Mouse (Mus musculus) embryonic facial prominence, embryonic 15.5 days (tissue): ENCODE measurements around the gene Synrg. TPM values are rescaled to one million over a fixed set of nuclear protein-coding genes. Genes with fewer than 3 reads are reported as not detected.

Experiments used
- ATAC-seq: fragments of 200-750 bp; cut with Nextera tagmentation; 2 replicates; pipeline ENCODE4 v1.8.0; 2017; ENCODE audit warnings: low read depth, moderate TSS enrichment; ENCODE audit not compliant: insufficient number of reproducible peaks, low FRiP score, low TSS enrichment
- H3K27ac ChIP-seq: fragments of 300-500 bp; sonication (generic); replicated peaks from 2 replicates; pipeline ENCODE4 v1.5.1; 2015; ENCODE audit warnings: mild to moderate bottlenecking, inconsistent platforms
- H3K27me3 ChIP-seq: fragments of 300-500 bp; sonication (generic); 2 replicates; pipeline ENCODE4 v1.6.1; 2015; ENCODE audit warnings: inconsistent platforms
- H3K36me3 ChIP-seq: fragments of 300-500 bp; sonication (generic); 2 replicates; pipeline ENCODE4 v1.6.1; 2015; ENCODE audit warnings: mild to moderate bottlenecking, inconsistent platforms
- H3K4me1 ChIP-seq: fragments of 300-500 bp; sonication (generic); 2 replicates; pipeline ENCODE4 v1.6.1; 2015; ENCODE audit warnings: inconsistent platforms
- H3K4me2 ChIP-seq: fragments of 300-500 bp; sonication (generic); replicated peaks from 2 replicates; pipeline ENCODE4 v1.6.1; 2015; ENCODE audit warnings: mild to moderate bottlenecking, inconsistent platforms
- H3K4me3 ChIP-seq: fragments of 300-500 bp; sonication (generic); replicated peaks from 2 replicates; pipeline ENCODE4 v1.5.1; 2015; ENCODE audit warnings: mild to moderate bottlenecking, inconsistent platforms
- H3K9ac ChIP-seq: fragments of 300-500 bp; sonication (generic); 2 replicates; pipeline ENCODE4 v1.6.1; 2015; ENCODE audit warnings: inconsistent platforms
- H3K9me3 ChIP-seq: fragments of 300-500 bp; sonication (generic); replicated peaks from 2 replicates; pipeline ENCODE4 v1.6.1; 2016; ENCODE audit warnings: inconsistent platforms
- WGBS: fragments of 180-500 bp; shearing (Covaris S2); methylation state at CpG from one replicate; pipeline ENCODE4 v1.1.7; 2015; 5-methylcytosine and 5-hydroxymethylcytosine counted together
- polyA plus RNA-seq: library from polyadenylated mRNA; unstranded; fragments of >200 nt; fragmentation: Nextera tagmentation; extraction: Ambion mirVana; gene quantifications from 2 replicates; pipeline ENCODE4 v1.2.1, GENCODE M21; 2015

The Synrg gene
- polyA plus RNA-seq, 1 experiment from 2014 or later = 11.3 TPM

- no peaks in the 10 kb centered on the region for H3K4me1 ChIP-seq
- WGBS = 62% methylated on average over 2 of the region's 2 CpGs
- H3K4me3 ChIP-seq = no peak overlapping the region
- H3K27ac ChIP-seq = no peak overlapping the region
- H3K4me2 ChIP-seq = no peak overlapping the region
- no peak; the same call in 1 of the 2 replicates for ATAC-seq
- no peak overlapping the region for H3K9ac ChIP-seq
- H3K9me3 ChIP-seq = no peaks in the 10 kb centered on the region
- no peaks in the 10 kb centered on the region for H3K27me3 ChIP-seq
- H3K36me3 ChIP-seq = peaks cover 73% of the 10 kb centered on the region
Measured at GRCm38 (mm10) chr11:83993428-83993827, 29.2 kb downstream of the Synrg start.

GRCm38 (mm10) chr11:83994481-83994880 lies 30.3 kb downstream of the Synrg start:
- H3K4me2 ChIP-seq = no peak overlapping the region
- H3K27me3 ChIP-seq = no peaks in the 10 kb centered on the region
- H3K36me3 ChIP-seq = peaks cover 70% of the 10 kb centered on the region
- H3K9ac ChIP-seq = no peak overlapping the region
- H3K4me3 ChIP-seq = no peak overlapping the region
- ATAC-seq = no peak
- WGBS = 75% methylated on average over 3 of the region's 3 CpGs
- H3K27ac ChIP-seq = no peak overlapping the region
- H3K4me1 ChIP-seq = no peaks in the 10 kb centered on the region
- no peaks in the 10 kb centered on the region for H3K9me3 ChIP-seq

GRCm38 (mm10) chr11:83995535-83995950 lies 31.3 kb downstream of the Synrg start:
- Histone ChIP-seq H3K9ac (no peak overlapping the region), H3K36me3 (peaks cover 68% of the 10 kb centered on the region), H3K4me3 (no peak overlapping the region), H3K4me2 (no peak overlapping the region), H3K4me1 (no peaks in the 10 kb centered on the region), H3K27ac (no peak overlapping the region), H3K27me3 (no peaks in the 10 kb centered on the region), H3K9me3 (no peaks in the 10 kb centered on the region)
- ATAC-seq = no peak
- 87% methylated on average over 2 of the region's 2 CpGs for WGBS

GRCm38 (mm10) chr11:83997171-83997868 lies 33.1 kb downstream of the Synrg start:
- Histone ChIP-seq H3K36me3 (peaks cover 66% of the 10 kb centered on the region), H3K27ac (no peak overlapping the region), H3K4me1 (no peaks in the 10 kb centered on the region), H3K4me2 (no peak overlapping the region), H3K27me3 (no peaks in the 10 kb centered on the region), H3K4me3 (no peak overlapping the region), H3K9ac (no peak overlapping the region), H3K9me3 (no peaks in the 10 kb centered on the region)
- 92% methylated on average over 5 of the region's 5 CpGs for WGBS
- no peak for ATAC-seq

GRCm38 (mm10) chr11:83998993-83999392 lies 34.8 kb downstream of the Synrg start:
- Histone ChIP-seq H3K9me3 (no peaks in the 10 kb centered on the region), H3K9ac (no peak overlapping the region), H3K27me3 (no peaks in the 10 kb centered on the region), H3K27ac (no peak overlapping the region), H3K4me3 (no peak overlapping the region), H3K36me3 (peaks cover 70% of the 10 kb centered on the region), H3K4me1 (no peaks in the 10 kb centered on the region), H3K4me2 (no peak overlapping the region)
- no peak for ATAC-seq
- 82% methylated on average over 3 of the region's 3 CpGs for WGBS

- no peak overlapping the region for H3K9ac ChIP-seq
- no peak overlapping the region for H3K4me3 ChIP-seq
- no peaks in the 10 kb centered on the region for H3K4me1 ChIP-seq
- H3K4me2 ChIP-seq = no peak overlapping the region
- H3K27me3 ChIP-seq = no peaks in the 10 kb centered on the region
- no peaks in the 10 kb centered on the region for H3K9me3 ChIP-seq
- H3K27ac ChIP-seq = no peak overlapping the region
- 85% methylated on average over 4 of the region's 4 CpGs for WGBS
- no peak for ATAC-seq
- peaks cover 67% of the 10 kb centered on the region for H3K36me3 ChIP-seq
Measured at GRCm38 (mm10) chr11:83999411-83999915, 35.2 kb downstream of the Synrg start.

- H3K9ac ChIP-seq = no peak overlapping the region
- H3K36me3 ChIP-seq = peaks cover 57% of the 10 kb centered on the region
- no peaks in the 10 kb centered on the region for H3K9me3 ChIP-seq
- H3K4me2 ChIP-seq = no peak overlapping the region
- 82% methylated on average over 3 of the region's 3 CpGs for WGBS
- H3K4me1 ChIP-seq = no peaks in the 10 kb centered on the region
- no peak for ATAC-seq
- no peak overlapping the region for H3K27ac ChIP-seq
- H3K4me3 ChIP-seq = no peak overlapping the region
- H3K27me3 ChIP-seq = no peaks in the 10 kb centered on the region
Measured at GRCm38 (mm10) chr11:84001257-84001656, 37.0 kb downstream of the Synrg start.

- Histone ChIP-seq H3K4me3 (no peak overlapping the region), H3K9ac (no peak overlapping the region), H3K9me3 (no peaks in the 10 kb centered on the region), H3K4me1 (no peaks in the 10 kb centered on the region), H3K27me3 (no peaks in the 10 kb centered on the region), H3K36me3 (peaks cover 50% of the 10 kb centered on the region), H3K27ac (no peak overlapping the region), H3K4me2 (no peak overlapping the region)
- no peak for ATAC-seq
- 80% methylated on average over 6 of the region's 6 CpGs for WGBS
Measured at GRCm38 (mm10) chr11:84003986-84004385, 39.8 kb downstream of the Synrg start.

- Histone ChIP-seq H3K9ac (no peak overlapping the region), H3K4me2 (no peak overlapping the region), H3K27me3 (no peaks in the 10 kb centered on the region), H3K36me3 (peaks cover 27% of the 10 kb centered on the region), H3K27ac (no peak overlapping the region), H3K4me1 (peaks cover 13% of the 10 kb centered on the region; the same call in 1 of the 2 replicates), H3K4me3 (no peak overlapping the region), H3K9me3 (no peaks in the 10 kb centered on the region)
- ATAC-seq = no peak
- 78% methylated on average over 9 of the region's 9 CpGs for WGBS
Measured at GRCm38 (mm10) chr11:84009001-84009400, 44.8 kb downstream of the Synrg start.

- Histone ChIP-seq H3K9ac (no peak overlapping the region), H3K27ac (no peak overlapping the region), H3K4me1 (peaks cover 13% of the 10 kb centered on the region; the same call in 1 of the 2 replicates), H3K4me3 (no peak overlapping the region), H3K27me3 (no peaks in the 10 kb centered on the region), H3K4me2 (no peak overlapping the region), H3K9me3 (no peaks in the 10 kb centered on the region), H3K36me3 (peaks cover 24% of the 10 kb centered on the region)
- WGBS = 78% methylated on average over 9 of the region's 9 CpGs
- ATAC-seq = no peak
Measured at GRCm38 (mm10) chr11:84010411-84010810, 46.2 kb downstream of the Synrg start.

GRCm38 (mm10) chr11:84011050-84011449 lies 46.8 kb downstream of the Synrg start:
- Histone ChIP-seq H3K36me3 (peaks cover 18% of the 10 kb centered on the region), H3K9ac (no peak overlapping the region), H3K4me2 (no peak overlapping the region), H3K4me3 (no peak overlapping the region), H3K4me1 (peaks cover 13% of the 10 kb centered on the region; the same call in 1 of the 2 replicates), H3K9me3 (no peaks in the 10 kb centered on the region), H3K27ac (no peak overlapping the region), H3K27me3 (no peaks in the 10 kb centered on the region)
- no peak for ATAC-seq
- 31% methylated on average over 12 of the region's 12 CpGs for WGBS

- WGBS = 54% methylated on average over 2 of the region's 2 CpGs
- no peak overlapping the region for H3K9ac ChIP-seq
- no peak overlapping the region for H3K27ac ChIP-seq
- H3K27me3 ChIP-seq = no peaks in the 10 kb centered on the region
- peaks cover 13% of the 10 kb centered on the region; the same call in 1 of the 2 replicates for H3K4me1 ChIP-seq
- ATAC-seq = no peak
- H3K36me3 ChIP-seq = peaks cover 18% of the 10 kb centered on the region
- H3K9me3 ChIP-seq = no peaks in the 10 kb centered on the region
- H3K4me3 ChIP-seq = no peak overlapping the region
- H3K4me2 ChIP-seq = no peak overlapping the region
Measured at GRCm38 (mm10) chr11:84011576-84011975, 47.3 kb downstream of the Synrg start.
